Mouse (Mus musculus) heart, postnatal 4 days (tissue): ENCODE results near the gene Pld5. TPM values are rescaled to one million over a fixed set of nuclear protein-coding genes. Genes with fewer than 3 reads are reported as not detected.
"Not testable (repeated sequence)": the region's sequence is repeated elsewhere in the genome, so short reads cannot be mapped to it uniquely, and the experiment has no call there.

ENCODE experiments used
- DNase-seq: peaks from one replicate; pipeline ENCODE4 v3.0.0; 2021
- total RNA-seq, 2 experiments: library from RNA; stranded (reverse); gene quantifications; 2 replicates each; pipeline ENCODE4 v1.2.3; 2021

The Pld5 gene
- total RNA-seq, 2 experiments from 2014 or later: 0.62 to 0.72 TPM

- no peak for DNase-seq
Measured at GRCm38 (mm10) chr1:176036028-176036427, 239.1 kb downstream of the Pld5 start.

DNA sequence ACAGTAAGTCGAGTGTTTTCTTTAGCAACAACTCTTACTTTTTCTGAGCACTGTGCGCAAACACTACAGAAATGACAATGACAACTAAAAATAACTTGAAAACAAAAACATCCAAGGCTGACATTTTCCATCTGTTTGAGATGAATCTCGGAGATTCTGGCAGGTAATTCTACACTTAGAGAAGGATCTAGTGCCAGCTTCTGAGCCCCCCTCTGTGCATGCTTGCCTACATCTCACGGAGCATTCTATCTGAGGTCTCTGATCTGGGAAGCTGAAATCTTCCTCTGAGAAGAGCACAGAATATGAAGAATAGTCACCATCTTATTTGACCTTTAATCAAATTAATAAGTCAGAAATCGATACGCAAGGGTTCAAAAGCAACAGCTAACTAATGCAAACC lies 240.4 kb downstream of the Pld5 start:
- no peak for DNase-seq

DNA sequence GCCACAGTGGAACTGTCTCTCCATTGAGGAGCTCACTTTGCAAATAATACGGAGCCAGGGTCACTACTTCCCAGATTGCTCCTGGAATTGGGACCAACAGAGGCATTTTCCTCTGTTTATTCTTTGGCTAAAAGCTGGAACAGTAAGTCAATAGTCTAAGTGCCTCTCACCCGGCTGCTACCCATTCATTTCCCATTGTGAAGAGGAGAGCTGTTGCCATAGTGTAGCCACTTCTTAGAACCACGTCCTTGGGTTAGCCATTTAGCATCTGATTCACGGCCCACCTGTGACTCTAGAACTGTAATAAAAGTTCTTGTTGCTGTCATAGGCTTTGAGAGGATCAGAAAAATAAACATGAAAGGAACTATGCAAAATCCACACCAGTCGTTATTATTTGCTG lies 241.4 kb downstream of the Pld5 start:
- no peak for DNase-seq

DNA sequence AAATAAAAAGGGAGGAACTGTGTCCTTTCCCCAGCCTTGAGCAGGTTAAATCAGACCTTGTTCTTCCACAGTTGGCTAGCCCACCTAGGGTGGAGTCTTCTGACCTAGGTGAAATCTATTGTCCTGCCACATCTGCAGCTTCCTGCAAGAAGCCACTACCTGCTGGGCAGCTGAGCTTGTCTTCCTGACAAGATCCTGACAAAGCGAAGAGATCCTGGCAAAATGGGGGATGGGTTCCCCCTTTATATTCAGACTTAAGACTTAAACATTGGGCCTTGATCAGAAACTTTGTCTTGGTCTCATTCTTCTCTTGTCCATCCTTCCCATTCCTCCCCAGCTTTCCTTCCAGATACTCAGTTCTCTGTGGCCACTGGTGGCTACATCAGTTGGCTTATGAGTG lies 246.0 kb downstream of the Pld5 start:
- DNase-seq: no peak

- no peak for DNase-seq
Measured at GRCm38 (mm10) chr1:176028397-176028796, 246.7 kb downstream of the Pld5 start.

DNA sequence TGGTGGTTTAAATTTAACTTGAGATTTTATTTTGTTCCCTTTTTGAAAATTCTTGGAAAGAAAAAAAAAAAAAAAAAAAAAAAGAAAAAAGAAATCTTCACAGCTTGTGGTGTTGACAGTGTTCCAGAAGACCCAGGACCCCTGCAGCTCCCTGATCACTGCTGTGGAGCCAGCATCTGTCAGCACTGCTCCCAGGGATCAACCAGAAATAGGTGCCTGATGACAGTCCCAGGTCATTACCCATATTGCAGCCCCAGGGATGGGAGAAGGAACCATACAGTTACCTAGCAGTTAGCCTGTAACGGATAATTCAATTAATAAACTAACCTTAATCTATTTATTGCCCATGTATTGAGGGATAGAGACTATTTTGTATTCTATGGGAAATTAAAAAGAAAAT lies 250.6 kb downstream of the Pld5 start:
- DNase-seq: no peak

DNA sequence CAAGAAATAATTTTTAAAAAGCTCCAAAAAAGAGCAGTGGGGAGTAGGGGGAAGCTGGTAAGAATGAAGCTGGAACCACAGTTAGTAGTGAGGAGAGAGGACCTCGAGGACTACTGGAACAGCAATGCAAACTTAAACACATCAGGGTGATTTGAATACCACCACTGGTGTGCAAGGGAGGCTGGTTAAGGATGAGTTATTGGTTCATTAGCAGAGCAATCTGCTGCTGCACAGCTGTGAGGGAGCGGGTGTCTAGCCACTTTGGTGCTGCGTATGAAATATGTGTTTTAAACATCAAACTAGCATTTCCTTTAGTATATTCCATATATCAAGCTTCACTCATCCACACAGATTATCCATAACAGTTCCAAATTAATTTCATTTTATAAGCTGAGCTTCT lies 256.6 kb downstream of the Pld5 start:
- no peak for DNase-seq

DNA sequence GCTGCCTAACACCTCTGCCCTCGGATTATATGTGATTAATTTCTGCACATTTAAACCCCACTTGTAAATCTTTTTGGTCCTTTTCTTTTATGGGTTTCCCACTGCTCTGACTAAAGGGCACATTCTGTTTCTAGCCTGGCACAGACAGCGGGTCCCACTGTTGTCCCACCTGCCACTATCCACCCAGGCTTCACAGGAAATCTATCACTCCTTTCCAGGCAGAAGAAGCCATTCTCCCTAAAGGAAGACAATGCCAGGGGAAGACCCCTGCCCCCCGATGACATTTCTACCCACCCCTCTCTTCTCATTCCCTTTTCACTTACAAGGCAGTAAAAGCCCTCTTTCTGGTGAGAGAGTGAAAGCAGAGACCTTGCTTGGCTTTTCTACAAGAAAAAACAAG lies 259.0 kb downstream of the Pld5 start:
- no peak for DNase-seq

DNA sequence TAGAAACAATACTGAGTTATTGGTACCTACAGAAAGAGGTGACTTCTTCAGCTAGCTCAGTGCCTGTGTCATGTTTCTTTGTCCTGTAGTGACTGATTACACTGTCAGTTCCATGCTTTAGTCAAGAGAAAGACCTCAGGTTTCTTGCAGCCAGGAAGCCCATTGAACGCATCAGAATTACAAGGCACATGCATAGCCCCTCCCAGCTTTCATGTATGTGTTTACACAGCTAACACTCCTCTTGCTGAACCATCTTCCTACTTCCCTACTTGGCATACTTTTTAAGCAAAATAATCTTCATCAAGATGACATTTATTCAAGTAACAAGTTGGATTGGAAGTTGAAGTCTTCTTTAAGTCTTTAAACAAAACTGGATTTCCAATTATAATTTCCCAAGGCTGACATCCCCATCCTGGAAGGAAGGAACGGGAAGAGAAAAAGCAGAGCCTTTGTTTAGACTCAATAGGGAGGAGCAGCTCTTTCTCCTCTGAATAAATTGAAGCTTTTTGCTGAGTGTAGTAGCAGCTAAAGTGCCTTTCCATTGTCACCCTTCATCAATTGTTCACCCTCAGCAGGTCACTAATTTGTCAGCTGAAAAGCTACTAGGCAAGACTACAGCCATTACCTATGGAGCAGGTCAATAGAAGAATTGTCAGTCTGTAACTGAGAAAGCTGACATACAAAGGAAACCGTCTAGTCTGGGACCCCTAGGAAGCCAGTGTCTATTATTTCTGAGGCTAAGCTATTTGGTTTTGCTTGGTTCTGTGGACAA lies 261.4 kb downstream of the Pld5 start:
- DNase-seq: no peak

GRCm38 (mm10) chr1:176011535-176011934 lies 263.6 kb downstream of the Pld5 start:
- DNase-seq: no peak

GRCm38 (mm10) chr1:176011072-176011471 lies 264.0 kb downstream of the Pld5 start:
- no peak for DNase-seq

- no peak for DNase-seq
Measured at GRCm38 (mm10) chr1:176008411-176008810, 266.7 kb downstream of the Pld5 start.

GRCm38 (mm10) chr1:176000599-176000998 lies 274.5 kb downstream of the Pld5 start:
- DNase-seq: no peak

GRCm38 (mm10) chr1:175997076-175997651 lies 277.9 kb downstream of the Pld5 start:
- DNase-seq: no peak

- DNase-seq: no peak
Measured at GRCm38 (mm10) chr1:175988912-175989311, 286.2 kb downstream of the Pld5 start.

DNA sequence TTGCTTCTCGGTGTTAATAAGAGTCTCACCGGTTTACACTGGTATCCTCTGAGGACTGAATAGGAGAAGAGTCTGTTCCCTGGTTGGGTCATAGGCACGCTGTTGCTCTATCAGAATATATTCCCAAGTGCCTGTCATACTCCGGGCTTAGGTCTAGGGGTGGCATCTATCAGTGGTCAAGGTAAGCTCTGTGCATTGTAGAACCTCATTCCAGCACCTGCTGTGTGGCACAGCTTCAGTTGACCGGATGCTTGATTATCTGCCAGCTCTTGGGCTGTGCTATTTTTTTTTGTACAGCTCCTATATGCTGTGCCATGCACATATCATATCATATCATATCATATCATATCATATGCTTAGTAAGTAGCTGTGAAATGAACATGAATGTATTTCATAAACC lies 286.7 kb downstream of the Pld5 start:
- no peak for DNase-seq

DNA sequence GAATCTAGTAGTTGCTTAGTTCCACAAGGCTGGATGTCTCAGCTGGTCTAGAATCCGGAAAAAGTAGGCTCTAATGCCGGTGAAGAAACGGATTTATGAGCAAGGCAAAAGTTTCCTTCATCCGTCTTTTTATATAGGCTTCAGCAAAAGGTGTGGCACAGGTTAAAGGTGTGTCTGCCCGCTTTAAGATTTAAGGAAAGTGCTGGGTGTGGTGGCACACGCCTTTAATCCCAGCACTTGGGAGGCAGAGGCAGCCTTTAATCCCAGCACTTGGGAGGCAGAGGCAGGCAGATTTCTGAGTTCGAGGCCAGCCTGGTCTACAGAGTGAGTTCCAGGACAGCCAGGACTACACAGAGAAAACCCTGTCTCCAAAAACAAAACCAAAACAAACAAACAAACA lies 296.1 kb downstream of the Pld5 start, which contains the start of gene Rbm8a2:
Gene Rbm8a2, minus strand, starts transcription at position 101 of the 400 bp plus-strand sequence.
- not testable (repeated sequence) for DNase-seq

DNA sequence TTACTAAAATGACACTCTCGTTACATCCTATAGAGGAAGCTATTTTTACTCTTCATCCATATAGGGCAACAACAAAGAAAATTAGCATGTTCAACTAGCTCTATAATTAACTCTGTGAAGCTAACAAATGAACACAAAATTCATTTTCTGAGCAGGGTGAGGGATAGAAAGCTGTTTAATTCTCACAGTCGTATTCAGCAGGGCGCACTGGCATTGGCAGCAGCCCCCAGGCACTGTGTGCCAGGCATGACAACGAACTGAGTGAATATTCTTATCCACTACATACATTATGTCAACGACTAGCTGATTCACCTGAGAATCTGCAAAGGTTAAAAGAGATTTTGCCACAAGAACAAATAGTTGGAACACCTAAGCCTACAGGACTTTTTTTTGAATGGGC lies 304.4 kb downstream of the Pld5 start:
- DNase-seq: no peak

GRCm38 (mm10) chr1:175967004-175967745 lies 307.9 kb downstream of the Pld5 start:
- no peak for DNase-seq

GRCm38 (mm10) chr1:175961786-175962185 lies 313.3 kb downstream of the Pld5 start:
- DNase-seq: no peak

- no peak for DNase-seq
Measured at GRCm38 (mm10) chr1:175950851-175951250, 324.3 kb downstream of the Pld5 start.

- DNase-seq: no peak
Measured at GRCm38 (mm10) chr1:175950421-175950820, 324.7 kb downstream of the Pld5 start.

- DNase-seq: no peak
Measured at GRCm38 (mm10) chr1:175946718-175947315, 328.3 kb downstream of the Pld5 start.
